Mouse (Mus musculus) liver, postnatal 0 days (tissue): ENCODE data around the gene Rab21.

ENCODE experiments used
- CTCF ChIP-seq: sonication (generic); IDR thresholded peaks from 2 replicates; pipeline ENCODE4 v1.5.1; 2016; ENCODE audit warnings: antibody characterized with exemption, low read depth
- EP300 ChIP-seq: IDR thresholded peaks from 2 replicates; pipeline ENCODE4 v1.6.1; 2016; ENCODE audit warnings: antibody characterized with exemption, low read depth, mild to moderate bottlenecking

DNA sequence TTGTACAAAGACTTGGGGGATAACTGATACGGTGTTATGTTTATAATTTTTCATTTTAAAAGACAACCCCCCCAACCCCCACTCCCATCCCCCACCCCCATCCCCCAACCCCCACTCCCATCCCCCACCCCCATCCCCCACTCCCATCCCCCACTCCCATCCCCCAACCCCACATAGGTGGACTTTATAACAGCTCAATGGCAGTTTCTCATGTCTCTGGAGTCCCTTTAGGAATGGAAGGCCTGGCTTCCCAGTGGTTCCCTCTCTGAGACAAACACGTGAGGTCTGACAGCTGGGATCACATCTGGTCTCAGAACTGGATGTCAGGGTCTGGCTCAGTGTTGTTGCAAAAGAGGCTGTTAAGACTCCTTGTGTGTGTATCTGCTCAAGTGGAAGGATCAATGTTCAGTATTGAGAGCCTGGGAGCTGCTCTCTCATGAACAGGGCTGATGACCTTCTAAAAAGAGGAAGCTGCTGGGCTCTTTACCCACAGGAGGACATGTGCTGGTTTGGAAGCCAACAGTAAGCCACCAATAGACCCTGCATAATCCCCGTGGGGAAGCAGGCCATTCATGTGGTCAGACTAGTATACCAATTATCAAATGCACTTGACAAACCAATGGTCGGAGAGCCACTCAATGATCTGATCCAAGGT is 27.5 kb upstream of the Rab21 start:
- TF ChIP-seq CTCF (no peak), EP300 (no peak)
